Mouse (Mus musculus): Measurements from ENCODE around the gene Map1lc3b.

- no peak for TF ChIP-seq CTCF (IDR thresholded peaks at IDR 0.05; ENCODE audit: borderline replicate concordance, extremely low read depth, insufficient read depth, insufficient read length)
- no peak for TF ChIP-seq POLR2A (IDR thresholded peaks at IDR 0.05; ENCODE audit: borderline replicate concordance, extremely low read depth, insufficient read depth, insufficient read length, poor library complexity, severe bottlenecking)
Measured at GRCm38 (mm10) chr8:121572121-121572520, 18.0 kb upstream of the Map1lc3b start.

Data from brain, embryonic 14.5 days (tissue).